Mouse (Mus musculus) embryo, embryonic 11.5 days (tissue): ENCODE measurements around the gene Tnn.

Source experiments
- DNase-seq: peaks from one replicate; pipeline ENCODE4 v3.0.0-alpha.2; 2012; ENCODE audit warnings: low read depth, low spot score

Tnn gene

DNA sequence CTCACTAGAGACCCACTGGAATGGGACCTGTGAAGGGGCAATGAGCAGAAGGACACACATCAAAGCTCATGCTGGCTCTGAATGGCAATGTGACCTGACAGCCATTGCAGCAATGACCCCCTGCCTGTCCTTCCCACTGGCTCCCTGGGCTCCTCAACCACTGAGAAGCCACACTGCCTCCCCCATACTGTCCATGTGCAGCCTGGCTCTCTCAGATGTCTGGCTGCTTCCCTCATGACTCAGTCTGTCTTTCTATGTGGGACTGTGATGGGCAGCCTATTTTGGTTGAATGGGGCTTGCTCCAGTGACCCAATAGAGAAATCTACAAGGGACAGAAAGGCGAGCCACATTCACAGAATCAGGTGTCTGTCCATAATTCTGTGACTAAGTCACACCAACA lies 70.7 kb downstream of the Tnn start:
- DNase-seq = no peak

DNA sequence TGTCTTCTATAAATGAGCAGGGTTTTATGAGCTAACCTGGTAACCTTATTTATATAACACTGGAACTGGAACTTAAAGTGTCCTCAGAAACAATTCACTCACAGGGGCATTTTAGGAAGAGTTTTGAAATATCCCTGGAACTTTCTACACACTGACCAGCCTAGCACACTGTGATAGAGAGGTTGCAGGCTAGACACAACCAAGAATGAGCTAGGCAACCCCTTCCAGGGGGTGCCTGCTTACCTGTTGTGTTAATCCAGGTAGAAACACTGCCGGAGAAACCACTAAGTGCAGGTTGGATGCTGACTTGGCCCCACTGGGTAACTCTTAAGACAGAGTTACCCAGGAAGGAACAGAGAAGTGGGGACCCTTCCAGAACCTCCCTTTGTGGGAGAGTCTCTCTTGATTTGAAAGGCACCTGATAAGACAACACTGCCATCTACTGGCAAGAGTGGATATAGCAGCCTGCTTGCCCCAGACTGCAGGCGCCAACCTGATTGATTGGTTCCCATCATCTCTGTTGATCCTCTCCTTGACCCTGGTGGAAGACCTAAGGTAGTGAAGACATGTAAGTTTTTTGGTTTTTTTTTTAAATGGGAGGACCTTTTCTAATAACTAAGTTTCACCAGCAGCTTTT lies 72.5 kb downstream of the Tnn start:
- peak; percentile 58 for DNase-seq

DNA sequence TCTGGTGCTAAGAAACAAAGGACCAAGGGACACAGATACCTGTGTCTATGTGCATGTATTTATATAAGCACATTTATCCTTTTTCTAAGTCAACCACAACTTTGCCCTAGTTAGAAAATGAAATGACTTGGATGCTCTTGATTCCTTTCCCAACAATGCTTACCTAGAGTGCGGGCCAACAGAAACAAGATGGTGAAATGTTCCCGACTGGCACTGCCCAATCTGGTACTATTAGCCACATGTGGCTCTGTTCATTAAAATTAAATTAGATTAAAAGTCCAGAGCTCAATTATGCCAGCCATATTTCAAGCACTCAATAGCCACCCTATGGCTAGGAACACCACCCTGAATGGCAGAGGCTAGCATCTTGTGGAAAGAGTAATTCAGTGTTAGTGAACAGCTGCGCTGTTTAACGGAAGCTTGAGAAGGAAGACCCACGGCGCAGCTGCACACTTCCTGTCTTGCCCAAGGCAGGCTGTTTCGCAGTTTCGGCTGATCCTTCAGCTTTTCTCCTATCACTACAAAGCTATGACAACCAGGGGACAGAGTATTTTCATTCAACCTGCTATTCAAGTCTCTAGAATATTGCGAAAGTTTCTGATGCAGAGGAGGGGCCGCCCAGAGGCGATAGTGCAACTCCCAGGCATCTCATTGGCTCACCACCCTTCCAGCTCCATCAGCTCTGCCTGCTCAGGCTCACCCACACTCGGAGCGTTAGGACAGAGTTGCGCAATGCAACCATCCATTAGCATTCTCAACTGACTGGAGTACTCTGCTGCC lies 74.3 kb downstream of the Tnn start:
- no peak for DNase-seq

DNA sequence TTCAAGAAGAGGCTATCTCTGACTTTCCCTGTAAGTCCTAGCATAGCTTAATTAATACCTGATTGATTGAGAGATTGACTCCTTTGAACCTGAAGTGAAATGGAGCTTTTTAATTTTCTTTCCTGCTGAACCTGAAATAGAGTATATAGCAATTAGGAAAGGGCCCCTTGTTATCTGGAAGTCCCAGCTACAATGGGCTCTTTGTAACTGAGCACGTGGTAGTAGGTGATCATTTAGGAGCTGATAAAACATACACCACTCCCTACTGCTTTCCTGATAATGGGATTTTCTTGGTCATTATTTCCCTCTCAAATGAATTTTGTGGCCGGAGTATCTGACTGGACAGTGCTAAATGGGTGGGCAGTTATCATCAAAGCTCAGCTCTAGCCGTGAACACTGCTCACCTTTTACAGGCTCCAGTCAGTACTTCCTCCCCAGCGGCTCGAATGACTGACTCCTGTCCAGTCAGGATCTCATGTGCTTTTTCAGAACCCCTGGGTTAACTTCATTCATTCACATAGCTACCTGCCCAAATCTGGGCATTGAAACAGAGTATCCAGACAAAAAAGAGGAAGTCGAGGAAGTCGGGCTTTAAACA lies 88.7 kb downstream of the Tnn start:
- no peak for DNase-seq

DNA sequence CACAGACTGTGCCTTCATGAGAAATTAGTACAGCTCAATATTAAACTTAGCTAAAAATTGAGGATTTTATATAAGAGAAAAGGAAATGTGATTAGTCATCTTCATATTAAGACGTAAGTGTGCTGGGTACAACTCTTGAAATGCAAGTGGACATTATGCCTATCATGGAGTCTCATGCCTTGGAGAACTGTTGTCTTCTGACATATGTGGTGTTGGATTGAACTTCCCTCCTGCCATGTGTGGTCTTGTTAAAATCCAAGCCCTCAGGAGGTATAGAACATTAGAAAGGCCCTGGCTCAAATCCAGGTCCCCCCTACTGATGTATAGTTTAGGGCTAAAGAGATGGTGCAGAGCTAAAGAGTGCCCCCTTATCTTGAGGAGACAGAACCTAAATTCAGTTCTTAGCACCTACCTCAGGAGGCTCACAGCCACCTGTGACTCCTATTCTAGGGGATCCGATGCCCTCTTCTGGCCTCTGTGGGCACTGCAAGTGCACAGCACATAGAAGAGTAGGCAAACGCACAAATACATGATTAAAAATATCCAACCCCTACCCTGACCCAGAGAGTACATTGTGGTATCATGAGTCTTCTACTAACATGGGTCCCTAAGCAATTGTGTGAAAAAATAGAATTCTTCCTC lies 91.5 kb downstream of the Tnn start:
- DNase-seq = no peak

DNA sequence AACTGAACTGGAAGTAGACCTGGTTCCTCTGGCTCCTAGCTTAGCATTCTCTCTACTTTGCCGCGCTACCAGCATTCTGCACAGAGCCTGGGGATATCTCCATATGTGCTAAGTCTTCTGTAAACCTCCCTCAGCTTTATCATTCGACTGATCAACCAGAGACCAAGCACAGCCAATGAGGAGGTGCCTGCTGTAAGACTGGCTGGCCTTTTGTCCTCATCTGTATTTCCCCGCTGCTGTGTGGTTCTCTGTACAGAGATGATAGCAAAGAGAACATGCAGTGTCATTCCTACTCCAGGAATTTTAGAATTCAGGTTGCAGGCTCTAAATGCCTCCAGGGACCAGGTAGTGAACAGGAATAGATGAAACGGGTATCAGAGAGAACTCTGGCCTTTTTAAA lies 92.1 kb downstream of the Tnn start:
- DNase-seq = no peak

DNA sequence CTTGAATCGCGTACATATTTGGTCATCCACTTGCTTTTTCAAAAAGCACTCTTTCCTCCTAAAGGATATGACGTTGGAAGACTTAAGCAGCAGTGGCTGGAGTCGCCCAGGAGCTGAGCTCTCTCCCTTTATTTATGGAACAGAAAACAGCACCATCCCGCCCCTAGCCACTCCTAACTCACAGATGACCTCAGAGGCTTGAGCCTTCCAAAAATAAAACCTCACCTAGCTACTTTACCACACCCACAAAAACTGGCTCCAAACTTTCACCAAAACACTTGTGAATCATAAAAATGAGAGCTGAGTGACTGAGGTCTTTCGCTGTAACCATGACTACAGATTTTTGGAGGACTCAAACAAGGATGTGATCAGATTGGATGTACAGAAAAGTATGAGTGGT lies 92.8 kb downstream of the Tnn start:
- DNase-seq = no peak

DNA sequence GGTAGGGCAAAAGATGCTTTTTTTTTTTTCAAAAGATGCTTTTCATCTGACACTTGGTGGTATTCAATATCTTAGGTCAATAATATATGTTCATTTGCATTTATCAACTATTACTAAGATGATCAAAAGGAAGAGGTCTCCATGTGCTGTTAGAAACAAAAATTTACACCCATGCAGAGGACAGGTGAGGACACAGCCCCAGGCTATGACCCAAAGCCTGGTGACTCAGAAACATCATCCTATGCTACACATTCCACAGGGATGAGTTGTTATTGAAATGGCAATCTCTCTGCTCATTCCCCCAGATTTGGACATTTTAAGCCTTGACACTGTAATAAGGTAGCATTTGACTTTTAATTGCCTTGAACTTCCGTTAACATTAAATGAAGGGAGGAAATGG lies 93.5 kb downstream of the Tnn start:
- DNase-seq = no peak

DNA sequence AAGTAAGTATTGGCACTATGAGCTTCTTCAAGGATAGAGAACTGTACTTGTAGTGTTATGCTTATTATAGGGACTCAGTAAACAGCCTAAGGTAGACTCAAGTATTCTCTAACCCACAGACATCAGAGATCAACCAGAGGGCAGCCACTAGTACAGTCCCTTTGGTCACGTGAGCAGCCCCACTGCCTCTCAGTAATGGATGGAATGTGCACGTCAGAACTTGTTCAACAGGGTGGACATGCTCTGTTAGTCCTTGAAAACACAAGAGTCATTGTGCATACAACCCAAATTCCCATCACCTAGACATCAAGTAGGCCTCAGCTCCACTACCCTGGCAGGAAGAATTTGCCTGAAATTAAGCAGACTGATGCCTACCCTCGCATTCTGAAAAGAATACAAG lies 95.7 kb downstream of the Tnn start:
- no peak for DNase-seq

DNA sequence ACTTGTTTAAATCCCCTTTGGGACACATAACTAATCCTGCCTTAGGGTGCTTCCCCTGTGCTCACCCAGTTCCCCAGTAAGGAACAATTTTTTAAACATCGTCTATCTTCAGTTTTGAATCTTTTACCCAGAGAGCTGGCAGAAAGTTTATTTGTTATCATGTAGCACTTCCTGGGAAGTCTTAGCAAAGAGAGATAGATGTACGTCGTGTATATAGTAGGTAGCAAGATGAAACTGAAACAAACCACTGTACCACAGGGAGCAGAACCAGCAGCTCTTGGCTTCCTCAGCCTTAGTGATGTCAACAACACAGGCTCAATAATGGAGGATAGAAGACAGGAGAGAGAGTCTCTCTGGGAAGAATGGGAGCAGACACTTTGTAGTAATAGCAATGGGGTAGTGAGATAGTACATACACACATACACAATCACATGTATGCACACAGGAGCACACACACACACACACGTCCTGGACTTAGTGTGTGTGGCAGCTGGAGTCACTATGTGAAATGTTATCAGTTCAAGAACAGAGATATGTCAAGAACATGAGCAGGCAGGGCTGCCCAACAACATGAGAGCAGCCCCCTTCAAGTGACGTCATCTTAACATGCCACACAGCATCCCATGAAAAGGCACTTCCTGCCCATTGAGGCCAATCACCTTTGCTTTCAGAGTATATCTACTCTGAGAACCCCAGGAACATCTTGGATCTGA lies 98.9 kb downstream of the Tnn start:
- DNase-seq = no peak

DNA sequence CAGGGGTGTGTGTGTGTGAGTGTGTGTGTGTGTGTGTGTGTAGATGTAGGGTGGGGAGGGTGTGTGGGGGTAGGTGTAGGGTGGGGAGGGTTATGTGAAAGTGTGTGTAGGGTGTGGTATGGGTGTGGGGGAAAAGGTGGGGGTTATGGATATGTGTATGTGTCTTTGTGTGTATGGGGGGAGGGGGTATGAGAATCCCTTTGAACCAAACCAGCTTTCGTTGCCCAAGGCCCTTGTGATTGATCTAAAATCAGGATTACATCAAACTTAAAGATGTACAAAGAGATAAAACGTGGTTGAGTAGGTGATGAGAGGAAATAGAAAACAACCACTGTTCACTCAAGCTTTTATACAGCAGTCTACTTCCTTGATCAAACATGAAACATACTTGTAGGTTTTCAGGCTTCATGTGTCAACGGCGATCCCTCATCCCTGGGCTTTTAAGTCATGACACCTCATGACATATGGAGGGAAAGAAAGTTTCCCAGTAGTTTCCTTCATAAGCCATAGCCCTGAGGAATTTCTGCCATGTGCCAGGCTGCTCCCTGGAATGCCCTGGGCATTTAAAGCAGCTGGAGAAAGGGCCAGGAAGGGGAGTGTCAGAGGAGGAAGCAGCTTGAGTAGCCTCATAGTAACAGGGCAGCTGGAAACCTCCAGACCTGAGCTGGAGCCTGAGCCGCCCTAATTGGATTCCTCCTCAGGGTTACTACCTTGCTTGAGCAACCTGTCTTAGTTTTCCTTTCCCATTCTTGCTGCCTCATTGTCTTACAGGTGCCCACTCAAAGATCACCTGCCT lies 99.7 kb downstream of the Tnn start:
- no peak for DNase-seq

DNA sequence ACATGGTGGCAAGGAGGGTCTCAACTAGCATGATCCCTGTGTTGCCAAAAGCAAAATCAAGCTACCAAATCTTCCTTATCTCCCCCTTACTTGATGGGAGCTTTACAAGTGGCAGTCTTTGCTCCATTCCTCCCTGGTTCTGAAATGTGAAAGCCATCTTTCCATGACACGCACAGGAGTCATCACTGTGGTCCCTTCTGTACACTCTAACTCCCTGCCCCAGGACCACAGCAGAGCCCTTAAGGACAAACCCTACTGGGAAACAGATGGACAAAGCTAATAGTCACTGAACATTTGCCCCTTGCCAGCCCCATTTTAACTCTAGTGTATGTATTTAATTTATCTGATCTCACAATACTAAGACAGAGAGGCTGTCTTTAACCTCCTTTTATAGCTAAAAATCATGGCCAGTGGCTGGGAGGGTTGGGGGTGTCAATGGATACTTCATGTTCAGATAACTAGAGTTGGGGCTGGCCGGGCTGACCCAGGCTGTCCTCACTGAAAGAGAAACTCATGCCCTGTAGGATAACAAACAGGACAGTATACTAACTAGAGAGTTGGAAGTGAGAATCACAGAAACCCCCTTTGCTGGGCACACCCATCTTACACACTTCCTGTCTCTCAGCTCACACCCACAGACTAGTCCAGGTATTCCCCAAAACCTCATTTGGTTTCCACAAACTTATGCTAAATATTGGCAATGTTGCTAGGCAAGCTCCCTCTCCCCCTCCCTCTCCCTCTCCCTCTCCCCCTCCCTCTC lies 100.6 kb downstream of the Tnn start:
- no peak for DNase-seq

DNA sequence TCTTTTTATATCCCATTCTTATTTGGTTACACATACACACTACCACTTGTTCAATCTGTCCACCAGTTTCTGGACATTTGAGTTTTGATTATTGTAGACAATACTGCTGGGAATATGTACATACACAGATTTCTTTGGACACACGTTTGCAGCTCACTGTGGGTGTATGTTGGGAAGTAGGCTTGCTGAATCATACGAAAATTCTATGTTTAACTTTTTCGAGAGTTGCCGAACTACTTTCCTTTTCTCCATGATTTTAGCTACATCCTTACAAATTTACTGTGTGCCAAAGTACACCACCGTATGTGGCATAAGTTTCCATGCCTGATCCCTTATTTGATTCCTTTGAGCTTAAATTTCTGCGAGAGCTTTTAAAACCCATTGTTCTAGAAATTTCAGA lies 102.5 kb downstream of the Tnn start:
- no peak for DNase-seq

DNA sequence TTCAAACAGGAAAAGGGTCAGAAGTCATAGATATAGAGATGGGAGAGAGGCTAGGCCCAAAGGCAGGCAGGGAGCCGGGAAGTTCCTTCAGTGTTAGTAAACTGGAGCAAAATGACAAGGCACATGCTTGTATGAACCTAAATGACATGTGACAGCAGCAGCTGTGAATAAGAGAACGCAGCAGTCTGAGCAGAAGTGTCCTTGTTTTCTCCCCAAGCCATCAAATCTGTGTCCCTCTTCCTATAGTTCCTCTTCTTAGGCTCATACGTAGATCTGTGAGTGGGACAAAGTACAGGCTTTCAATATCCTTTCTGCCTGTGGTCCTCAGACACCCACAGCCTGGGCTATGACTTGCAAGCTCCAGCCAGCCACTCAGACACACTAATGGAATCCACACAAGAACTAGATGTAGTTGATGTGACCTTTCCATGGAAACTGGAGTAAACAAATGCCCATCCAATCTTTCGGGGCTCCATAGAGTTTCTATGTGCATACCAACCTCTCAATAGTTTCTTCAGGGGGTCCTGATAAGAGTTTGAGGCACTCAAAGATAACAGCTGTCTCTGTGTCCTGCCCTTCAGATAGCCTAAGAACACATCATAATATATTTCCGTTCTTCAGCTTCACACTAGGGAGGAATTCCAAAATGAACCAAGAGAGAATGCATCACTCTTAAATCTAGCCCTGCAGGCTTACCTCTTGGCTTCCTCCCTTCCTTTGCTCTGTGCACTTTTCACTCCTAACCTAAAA lies 104.1 kb downstream of the Tnn start:
- DNase-seq = no peak

DNA sequence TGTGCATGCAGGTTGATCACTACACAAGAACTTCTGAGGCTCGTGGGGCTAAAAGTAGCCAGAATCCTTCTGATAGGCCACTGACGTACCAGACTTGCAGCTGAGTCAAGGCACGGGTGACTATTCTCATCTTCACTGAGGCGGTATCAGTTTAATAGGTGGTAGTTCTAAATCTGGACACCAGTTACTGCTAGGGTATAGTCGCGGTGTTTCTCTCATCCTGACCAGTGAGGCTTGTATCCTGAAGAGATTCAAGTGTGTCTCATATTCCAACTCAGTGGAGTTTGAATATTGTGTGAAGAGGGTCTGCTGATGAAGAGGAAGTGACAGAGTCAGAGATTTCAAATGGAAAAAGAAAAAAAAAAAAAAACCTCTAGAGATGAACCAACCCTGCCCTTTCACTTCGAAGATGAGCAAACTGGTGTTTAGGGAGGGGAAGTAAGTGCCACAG lies 105.9 kb downstream of the Tnn start:
- DNase-seq = no peak

DNA sequence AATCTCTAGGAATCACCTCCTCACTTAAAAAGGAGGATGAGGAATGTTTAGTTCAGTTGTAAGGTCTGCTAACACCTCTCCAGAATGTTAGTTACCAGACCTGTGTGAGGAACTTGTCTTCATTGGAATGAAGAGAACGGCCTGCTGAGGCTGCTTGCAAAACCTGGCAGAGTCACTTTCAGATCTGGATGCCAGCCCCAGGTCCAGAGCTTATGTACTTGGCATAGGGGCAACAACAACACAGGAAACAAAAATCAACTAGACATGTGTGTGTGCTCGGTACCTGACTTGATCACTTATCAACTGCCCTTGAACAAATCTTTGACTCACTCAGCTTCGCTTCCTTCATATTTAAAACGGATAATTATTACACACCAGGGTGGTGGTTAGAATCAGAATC lies 106.6 kb downstream of the Tnn start:
- no peak for DNase-seq

DNA sequence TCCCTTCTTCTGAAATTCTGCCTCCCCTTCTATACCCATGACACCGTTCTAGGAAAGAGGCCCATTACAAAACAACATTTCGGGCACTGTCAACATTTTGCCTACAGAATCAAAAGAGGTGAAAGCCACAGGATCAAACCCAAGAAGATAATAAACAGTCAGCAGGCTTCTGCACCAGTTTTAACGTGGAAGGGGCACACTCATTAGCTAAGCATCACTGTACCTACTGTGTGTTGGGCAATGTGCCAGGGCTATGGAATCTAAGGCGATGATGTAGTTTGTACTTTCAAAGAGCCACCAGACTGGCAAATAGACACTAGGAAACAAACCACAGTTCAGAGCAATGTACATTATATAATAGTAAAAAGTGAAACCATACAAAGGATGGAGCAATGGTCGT lies 107.4 kb downstream of the Tnn start:
- no peak for DNase-seq

DNA sequence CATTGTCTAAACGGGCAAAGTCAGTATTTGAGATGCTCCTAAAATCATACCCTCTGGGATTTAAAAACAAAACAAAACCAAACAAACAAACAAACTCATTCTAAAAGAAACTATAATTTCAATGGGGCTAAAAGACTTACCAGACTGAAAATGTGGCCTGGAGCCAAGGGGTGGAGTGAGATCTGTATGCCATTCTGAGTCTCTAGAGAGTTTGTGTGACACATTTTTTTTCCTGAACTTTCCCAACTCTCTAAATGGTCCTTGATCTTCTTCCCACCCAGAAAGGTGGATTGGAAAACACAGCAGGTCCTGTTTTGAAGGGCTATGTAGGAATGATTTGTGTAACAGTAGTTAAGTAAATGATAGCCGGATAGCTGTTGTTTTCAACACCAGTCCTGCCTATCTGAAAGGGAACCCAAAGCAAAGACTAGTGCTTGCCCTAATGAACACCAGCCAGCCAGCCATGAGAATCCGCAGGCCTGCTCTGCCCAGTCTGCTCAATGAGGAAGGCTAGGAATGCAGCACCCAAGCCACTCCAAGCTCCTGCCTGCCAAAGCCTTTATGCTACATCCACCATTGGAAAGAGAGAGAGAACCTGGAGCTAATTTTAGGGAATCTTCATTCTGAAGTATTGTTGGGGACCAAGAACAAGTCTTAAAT lies 108.2 kb downstream of the Tnn start:
- no peak for DNase-seq
